Mouse (Mus musculus): ENCODE measurements around the gene Icam4.

GRCm38 (mm10) chr9:20982171-20982570 lies 47.0 kb upstream of the Icam4 start:
- TF ChIP-seq POLR2A (IDR thresholded peaks at IDR 0.05; ENCODE audit: low read depth, low read length) (no peak), CTCF (IDR thresholded peaks at IDR 0.05; ENCODE audit: extremely low read depth, insufficient read depth, insufficient read length, insufficient replicate concordance) (no peak)

Data from spleen, adult 2 months (tissue).